Mouse (Mus musculus): Measurements from ENCODE around the gene Dzip3.
A peak's percentile ranks its signal among the peaks of the same experiment; 100 is the strongest.

Dzip3 gene

DNA sequence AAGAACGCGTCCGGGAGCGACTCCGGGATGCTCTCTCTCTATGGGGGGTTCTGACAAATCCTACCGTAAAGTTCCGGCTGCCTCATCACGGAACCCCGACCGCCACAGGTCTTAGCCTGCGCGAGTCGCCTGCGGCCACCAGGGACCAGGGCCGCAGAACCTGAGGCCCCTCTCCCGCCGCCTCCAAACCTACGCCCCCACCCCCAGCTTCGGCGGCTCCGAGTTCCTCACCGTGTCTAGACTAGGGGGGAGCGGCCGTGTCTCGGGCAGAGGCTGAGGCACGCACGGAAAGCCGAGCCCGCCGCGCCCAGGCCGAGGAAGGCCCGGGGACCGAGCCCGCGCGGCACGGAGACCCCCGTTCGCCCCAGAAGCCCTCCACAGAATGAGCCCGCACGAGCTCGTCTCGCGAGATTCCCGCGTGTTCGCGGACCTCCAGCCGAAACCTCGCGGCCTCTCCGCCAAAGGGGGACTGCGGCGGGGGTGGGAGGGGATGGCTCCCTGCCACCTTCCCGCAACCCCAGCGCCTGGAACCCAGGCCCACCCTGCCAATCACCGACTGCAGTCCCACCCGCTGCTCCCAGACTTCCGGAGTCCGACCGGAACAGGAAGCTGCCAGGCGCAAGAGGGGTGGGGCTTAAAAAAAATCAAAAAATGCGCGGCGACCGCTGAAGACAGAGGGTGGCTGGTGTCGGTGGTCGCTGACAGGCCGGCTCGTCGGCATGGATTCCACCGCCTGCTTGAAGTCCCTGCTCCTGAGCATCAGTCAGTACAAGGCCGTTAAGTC is at the start of gene Dzip3, which contains the start of gene Cip2a:
Gene Dzip3, minus strand, starts transcription at position 607 of the 784 bp plus-strand sequence.
Gene Cip2a, plus strand, starts transcription at position 627 of the 784 bp plus-strand sequence.
- DNase-seq (ENCODE audit: low spot score in 2 of 2), result peak; percentile 74 to 81

DNA sequence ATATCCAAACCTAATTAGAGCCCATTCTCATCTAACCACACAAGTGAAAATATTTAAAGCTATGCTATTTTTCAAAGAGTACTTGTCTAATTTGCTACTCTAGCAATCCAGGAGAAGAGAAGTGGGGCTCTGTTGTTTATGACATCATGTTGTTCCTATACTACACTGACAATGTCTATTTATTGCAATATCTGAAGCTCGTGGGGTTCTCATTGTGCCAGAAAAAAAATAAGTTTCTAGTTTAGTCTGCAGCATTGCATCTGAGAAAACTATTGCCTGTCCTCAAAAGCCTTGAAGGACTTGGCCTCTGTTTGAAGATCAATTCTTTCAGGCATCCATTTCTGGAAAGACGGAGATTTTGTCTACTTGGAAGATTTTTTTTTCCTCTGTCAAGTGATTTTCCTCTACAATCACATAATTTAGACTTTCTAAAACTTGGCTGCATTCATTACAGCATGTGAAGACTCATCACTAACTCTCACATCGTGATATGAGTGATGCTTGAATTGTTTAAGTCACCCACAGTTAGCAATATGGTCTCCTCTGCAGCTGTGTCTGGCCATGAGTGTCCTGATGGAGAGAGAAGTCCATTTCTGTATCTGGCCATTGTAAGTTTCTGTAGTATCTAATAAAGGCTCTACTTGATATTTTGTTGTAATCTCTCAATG is 46.7 kb upstream of the Dzip3 start:
- no peak for DNase-seq (ENCODE audit: low spot score in 2 of 2)

DNA sequence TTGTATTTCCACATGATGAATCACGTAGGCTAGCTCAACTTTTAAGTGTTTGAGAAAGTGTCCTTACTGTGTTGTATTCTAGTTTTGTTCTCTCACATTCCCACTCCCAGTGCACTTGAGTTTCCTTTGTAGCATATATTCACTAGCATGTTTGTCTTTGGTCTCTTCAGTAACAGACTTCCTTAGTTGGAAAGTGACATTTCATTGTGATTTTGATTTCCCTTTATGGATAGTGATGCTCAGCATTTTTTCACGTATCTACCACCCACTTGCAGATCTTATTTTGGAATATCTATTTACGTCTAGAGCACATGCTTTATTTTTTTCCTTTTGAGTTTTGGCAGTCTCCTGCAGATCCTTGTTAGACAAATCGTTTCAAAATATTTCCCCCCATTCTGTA is 43.8 kb upstream of the Dzip3 start:
- DNase-seq (ENCODE audit: low spot score in 2 of 2), result no peak

DNA sequence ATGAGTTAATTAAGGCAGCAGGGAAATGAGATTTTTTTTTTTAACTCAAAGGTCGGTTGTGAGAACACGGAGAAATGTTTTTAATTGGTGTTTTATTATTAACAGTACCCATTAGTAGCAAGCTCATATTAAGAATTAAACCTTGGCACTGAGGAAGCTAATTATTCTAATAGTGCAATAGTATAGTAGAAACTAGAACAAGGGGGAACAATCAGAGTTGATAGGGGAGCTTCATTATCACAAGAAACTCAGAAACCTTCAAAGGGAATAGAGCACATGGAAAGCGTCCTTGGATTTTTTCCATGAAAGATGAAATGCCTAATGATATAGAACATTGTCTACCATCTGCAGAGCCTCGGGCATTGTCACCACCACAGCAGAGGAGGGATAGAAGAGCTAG is 41.9 kb upstream of the Dzip3 start:
- DNase-seq (ENCODE audit: low spot score in 2 of 2), result no peak

DNA sequence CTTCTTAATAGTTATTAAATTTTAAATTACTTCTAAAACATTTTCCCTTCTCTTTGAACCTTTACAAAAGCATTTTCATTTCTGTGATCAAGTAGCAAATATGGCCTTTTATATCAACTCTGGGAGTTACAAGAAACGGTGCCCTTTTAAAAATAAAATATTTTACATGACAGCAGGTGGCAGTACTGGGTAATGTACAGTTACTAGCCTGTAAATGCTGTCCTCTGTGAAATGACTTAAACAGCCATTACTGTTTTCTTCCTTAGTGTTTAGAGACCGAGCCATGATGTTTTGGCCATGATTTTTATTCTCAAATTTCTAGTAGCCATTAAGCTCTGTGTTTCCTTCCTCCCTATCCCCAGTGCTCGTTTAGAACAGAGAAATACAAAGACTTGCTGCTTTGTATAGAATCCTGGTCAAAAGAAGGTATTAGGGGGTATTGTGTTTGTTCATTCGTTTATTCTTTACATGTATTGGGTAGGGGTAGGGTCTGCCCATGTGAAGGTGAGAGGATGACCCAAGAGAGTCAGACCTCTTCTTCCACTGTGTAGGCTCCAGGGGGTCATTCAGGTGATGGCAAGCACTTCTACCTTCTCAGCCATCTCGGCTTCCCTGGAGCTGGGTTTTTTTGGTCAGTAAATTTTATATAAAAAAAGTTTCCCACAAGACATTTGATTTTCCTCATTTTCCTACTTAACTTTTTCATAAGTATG is 22.8 kb upstream of the Dzip3 start:
- no peak for DNase-seq (ENCODE audit: low spot score in 2 of 2)

DNA sequence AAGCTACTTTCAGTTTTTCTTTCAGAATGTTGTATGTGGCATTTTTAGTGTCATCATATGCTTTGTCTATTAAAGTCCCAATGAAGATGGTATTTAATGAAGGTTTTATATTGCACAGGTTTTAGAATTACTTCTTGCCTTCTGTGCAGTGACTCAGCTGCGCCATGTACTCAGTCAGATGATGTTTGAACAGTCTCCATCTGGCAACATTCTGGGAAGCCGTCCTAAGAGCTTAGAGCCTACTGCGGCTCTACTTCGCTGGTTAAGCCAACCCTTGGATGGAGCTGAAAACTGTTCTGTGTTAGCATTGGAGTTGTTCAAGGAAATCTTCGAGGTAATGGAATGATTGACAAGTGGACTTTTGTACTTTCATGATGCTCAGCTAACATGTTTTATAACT is 10.2 kb upstream of the Dzip3 start:
- no peak for DNase-seq (ENCODE audit: low spot score in 2 of 2)

DNA sequence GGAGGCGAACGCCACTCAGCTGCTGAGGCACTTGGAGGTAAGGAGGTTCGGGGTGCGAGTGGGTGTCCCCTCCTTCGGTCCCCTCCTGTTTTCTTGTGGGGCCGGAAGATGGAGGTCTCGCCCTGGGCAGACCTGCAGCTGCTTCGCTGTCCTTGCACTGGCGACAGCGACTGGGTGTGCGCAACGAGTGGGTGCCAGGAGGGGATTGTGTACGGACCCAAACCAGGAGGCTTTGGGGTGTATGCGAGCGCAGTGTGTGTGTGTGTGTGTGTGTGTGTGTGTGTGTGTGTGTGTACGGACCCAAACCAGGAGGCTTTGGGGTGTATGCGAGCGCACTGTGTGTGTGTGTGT is 353 bp upstream of the Dzip3 start:
- no peak for DNase-seq (ENCODE audit: low spot score in 2 of 2)

DNA sequence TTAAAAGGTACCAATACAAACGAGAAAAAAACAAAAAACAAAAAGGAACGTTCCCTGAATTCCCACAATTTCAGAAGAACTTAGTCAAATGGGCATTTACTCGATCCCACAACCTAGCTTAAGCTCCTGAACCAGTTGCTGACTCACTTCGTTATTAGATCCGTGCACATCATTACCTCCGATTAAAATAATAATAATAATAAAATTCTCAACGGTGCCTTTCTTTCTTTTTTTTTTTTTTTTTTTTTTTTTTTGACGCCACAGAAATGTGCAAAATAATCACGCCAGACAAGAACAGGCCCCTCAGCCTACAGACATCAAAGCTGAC is 770 bp downstream of the Dzip3 start:
- DNase-seq (ENCODE audit: low spot score in 2 of 2), result no peak

DNA sequence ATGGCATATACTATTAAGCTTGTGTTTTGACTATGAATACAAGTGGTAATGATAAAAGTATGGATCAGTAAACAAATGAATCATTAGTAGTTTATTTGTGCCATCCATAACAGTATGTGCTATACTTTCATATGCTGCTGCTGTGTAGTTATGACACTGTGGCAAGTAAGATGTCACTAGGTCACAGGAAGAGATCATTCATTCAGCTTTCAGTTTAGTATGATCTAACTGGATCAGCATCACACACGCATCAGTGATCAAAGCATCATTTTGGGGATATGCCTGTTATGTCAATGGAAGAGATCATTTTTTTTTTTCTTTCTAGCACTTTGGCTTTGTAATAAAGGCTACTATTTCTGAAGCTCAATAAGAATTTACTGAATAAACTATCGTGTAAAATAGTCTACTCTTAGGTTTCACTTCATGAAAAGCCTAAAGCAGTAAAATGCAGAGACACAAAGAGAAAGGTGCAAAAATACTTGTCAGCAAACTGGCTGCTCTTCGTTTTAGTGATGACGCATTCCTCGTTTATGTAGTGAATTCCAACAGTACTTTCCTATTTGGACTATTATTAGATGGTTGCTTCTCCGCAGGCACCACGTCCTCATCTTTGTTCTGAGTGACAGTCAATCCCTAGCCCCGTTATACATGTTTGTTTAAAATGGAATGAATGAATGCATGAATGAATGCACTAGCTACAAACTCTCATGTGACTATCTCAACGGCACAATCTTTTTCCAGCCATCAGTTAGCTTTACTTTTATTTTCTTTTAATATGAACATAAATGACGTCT is 1.3 kb downstream of the Dzip3 start:
- DNase-seq (ENCODE audit: low spot score in 2 of 2), result no peak

DNA sequence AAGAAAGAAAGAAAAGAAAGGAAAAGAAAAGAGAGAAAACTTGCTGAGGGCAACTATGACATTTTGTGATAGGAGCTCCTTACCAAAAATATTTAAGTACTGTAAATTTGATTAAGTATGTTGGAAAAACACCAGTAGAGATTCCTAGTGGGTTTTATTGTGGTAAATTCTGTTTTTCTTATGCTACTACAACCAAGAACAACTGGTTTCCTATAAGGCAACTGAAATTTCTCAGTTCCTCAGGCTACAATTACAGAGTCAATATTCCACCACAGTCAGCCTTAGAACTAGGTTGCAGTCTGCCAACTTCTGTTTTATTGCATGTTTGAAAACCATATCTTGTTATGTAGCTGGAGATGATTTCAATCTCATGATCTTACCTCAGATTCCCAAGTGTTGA is 4.3 kb downstream of the Dzip3 start:
- DNase-seq (ENCODE audit: low spot score in 2 of 2), result no peak

DNA sequence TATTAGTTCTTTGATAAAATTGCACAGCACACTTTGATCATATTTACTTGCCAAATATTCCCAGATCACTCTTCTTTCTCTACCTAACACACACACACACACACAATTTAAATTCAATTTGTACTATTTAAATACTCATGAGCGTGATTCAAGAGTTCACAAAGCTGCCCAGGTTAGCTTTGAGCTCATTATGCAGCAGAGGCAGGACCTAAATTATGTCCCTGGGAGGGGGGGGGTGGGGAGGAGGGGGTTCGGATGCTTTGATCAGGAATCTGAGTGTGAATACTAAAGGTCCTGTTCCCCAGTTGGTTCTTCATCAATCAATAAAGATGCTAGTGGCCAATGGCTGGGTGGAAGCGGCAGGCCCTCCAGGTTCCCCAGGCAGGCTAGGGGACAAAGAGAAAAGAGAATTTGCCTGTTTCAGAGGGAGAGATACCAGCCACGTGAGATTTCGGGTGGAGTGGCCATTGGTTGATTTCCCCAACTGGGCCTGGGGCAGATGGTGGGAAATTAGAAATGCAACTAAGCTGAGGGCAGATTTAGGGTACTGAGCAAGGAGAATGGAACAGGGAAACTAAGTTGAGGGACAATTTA is 8.8 kb downstream of the Dzip3 start:
- no peak for DNase-seq (ENCODE audit: low spot score in 2 of 2)

DNA sequence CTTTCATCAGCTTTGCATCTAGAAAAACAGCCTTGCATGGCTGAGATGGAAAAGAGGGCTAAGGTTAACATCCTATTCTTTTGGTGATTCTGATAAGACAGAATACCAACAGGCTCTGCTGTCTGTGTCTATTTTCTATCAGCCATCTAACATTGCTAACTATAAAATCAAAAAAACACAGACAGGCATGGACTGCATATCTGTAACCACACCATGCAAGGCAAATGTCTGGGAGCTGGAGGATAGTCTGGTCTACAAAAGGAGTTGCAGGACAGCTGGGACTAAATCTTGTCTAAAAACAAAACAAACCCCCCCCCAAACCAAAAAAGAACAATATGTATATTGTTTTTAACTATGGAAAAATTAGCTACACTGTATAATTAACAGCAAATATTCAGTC is 14.0 kb downstream of the Dzip3 start:
- DNase-seq (ENCODE audit: low spot score in 2 of 2), result no peak

DNA sequence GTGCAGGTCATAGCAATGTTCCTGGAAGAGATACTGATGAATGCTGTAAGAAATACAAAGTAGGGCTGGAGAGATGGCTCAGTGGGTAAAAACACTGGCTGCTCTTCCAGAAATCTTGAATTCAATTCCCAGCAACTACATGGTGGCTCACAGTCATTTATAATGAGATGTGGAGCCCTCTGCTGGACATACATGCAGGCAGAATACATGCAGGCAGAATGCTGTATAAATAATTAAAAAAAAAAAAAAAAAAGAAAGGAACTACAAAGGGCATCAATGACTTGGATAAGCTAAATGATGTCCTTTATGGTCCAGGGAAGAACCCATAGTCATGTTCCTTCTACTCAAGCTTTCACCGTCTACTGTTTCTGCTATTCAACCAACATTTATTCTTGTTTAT is 20.4 kb downstream of the Dzip3 start:
- no peak for DNase-seq (ENCODE audit: low spot score in 2 of 2)

DNA sequence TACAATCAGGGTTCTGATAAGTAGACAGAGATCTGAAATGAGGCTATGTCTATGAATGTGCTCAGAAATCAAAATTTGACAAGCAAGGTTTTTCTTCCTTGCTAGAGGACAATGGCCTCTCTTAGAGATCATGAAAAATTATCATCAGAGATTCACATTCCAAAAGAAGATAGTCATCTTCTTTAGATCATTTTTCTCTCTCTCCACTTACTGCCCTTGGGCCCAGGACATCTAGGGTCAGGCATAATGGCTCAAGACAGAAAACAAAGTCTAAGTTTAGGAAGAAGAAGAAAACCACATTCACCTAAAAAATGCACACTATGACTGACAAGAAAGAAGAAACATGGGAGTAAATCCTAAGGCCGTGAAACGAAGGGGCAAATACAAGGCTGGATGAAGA is 21.0 kb downstream of the Dzip3 start:
- DNase-seq (ENCODE audit: low spot score in 2 of 2), result no peak

DNA sequence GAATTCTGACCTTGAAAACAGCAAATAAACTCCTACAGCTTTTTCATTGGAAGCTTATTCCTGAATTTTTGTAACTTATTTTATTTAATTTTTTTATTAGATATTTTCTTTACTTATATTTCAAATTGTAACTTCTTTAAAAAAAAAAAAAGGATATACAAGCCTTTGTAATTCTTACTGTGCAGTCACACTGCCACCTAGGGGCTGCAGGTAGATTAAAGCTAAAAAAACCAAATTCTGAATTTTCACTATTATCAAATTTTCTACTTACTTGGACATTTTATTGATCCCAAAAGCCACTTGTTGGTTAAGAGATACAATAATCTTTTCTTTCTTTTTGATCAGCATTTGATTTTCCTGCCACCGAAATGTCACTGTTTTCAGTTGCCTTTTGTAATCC is 52.2 kb downstream of the Dzip3 start:
- DNase-seq (ENCODE audit: low spot score in 2 of 2), result no peak

DNA sequence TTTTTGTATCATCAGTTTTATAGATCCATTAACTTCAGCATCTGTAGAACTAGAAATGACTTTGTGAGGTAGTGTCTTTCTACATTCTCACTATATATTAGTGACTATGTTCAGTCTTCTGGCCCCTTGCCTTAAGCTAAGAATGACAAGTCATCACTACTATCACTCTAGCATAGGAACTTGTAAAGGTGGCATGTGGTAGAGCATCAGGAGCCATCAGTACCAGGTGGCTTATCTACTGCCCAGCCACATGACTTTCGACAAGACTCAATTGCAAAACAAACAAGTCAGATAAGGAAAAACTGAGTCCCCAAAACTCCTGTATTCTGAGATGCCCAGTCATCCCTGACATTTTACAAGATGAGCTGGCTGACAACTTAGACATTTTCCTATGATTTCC is 70.2 kb downstream of the Dzip3 start:
- no peak for DNase-seq (ENCODE audit: low spot score in 2 of 2)

DNA sequence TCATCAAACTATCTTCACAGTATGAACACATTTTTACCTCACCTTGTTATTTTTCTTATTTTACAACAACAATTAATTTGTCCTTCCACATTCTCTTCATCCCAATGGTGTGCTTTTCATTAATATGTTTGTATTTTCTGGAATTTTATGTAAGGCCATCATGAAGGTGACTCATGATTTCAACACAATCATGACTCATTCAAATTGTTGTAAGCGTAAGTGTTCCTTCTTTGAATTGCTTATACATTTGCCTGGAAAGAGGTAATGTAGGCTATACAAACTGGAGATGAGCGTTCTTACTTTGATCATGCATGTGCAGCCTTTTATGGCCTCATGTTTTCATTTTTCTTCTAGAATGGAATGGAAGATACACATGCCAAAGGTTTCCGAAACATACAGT is 80.8 kb downstream of the Dzip3 start:
- no peak for DNase-seq (ENCODE audit: low spot score in 2 of 2)

DNA sequence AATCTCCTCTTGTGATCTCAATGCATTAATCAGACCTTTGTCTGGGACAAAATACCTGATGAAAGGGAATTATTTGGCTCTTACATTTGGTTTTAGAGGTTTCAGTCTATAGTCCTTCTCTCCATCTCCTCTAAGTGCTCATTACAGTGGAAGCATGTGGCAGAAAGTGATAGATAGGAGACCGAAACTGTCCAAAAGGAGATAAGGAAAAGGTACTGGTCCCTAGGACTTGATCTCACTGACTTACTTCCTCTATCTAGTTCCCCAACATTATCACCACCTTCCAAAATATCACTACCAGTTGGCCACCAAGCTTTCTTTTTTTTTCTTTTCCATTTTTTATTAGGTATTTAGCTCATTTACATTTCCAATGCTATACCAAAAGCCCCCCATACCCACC is 82.8 kb downstream of the Dzip3 start:
- no peak for DNase-seq (ENCODE audit: low spot score in 2 of 2)

DNA sequence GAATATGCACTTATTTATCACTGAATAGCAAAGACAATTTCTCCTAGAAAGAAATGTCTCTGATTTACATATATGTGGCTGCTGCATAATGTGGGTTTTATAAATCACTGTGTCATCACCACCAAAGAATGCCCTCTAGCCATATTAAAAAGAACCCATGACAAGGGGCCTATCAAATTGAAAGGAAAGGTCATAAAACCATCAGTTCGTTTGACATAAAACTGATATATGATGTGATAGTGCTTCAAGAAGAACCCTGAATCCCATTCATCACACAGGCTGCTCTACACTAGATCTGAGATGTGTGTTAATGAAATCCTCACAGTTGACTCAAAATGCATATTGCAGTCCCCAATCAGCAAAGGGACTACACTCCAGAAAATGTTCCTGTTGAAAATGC is 94.1 kb downstream of the Dzip3 start:
- DNase-seq (ENCODE audit: low spot score in 2 of 2), result no peak

DNA sequence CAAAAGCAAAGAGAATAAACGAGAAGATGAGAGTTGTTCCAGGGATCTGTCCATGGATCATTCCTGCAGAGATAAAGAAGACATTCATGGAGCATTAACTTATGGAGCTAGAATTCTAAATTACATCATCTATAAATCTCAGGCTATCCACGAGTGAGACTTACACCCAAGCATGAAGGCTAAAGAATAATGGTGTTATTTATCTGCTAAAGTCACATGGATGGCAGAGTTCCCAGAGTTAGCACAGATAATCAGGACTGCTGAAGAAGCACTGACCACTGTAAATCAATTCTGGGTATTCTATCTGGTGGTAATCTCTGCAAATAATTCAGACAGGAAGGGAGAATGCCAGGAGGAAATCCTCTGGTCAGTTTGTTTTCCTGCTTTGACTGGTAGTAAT is 103.2 kb downstream of the Dzip3 start:
- no peak for DNase-seq (ENCODE audit: low spot score in 2 of 2)

All from spleen, postnatal 14 days (tissue).